Mouse (Mus musculus): ENCODE measurements around the gene Asic1. TPM values are rescaled to one million over a fixed set of nuclear protein-coding genes. Genes with fewer than 3 reads are reported as not detected.

Asic1 gene
- total and polyA plus RNA-seq, 3 experiments = 0.08 to 1.0 TPM; not detected in 1

- TF ChIP-seq TAL1 (IDR thresholded peaks at IDR 0.05; ENCODE audit: low read length) (no peak), RAD21 (IDR thresholded peaks at IDR 0.05; ENCODE audit: low read depth, low read length) (peak; percentile 43), MYB (IDR thresholded peaks at IDR 0.05; ENCODE audit: low read depth, low read length) (no peak), USF2 (IDR thresholded peaks at IDR 0.05; ENCODE audit: borderline replicate concordance in 1 of 2, insufficient read depth in 1 of 2, low read depth in 1 of 2, low read length in 2 of 2) (no peak), GATA1 (IDR thresholded peaks at IDR 0.05; ENCODE audit: low read depth, low read length) (no peak), TBP (IDR thresholded peaks at IDR 0.05; ENCODE audit: low read depth, low read length) (peak; percentile 67; the same call in 1 of the 2 replicates), POLR2AphosphoS2 (IDR thresholded peaks at IDR 0.05; ENCODE audit: low read length) (no peak), MAZ (IDR thresholded peaks at IDR 0.05; ENCODE audit: low read depth, low read length) (peak; percentile 59; the same call in 1 of the 2 replicates), ZNF384 (IDR thresholded peaks at IDR 0.05; ENCODE audit: low read depth, low read length) (no peak), CTCF (IDR thresholded peaks at IDR 0.05 in 2 of 3, conservative IDR thresholded peaks at IDR 0.05 in 1 of 3; ENCODE audit: control insufficient read depth in 1 of 3, insufficient read depth in 1 of 3, low read depth in 2 of 3, low read length in 3 of 3, poor library complexity in 1 of 3, severe bottlenecking in 1 of 3) (peak; percentile 69 to 76 (median 76)), MXI1 (IDR thresholded peaks at IDR 0.05; ENCODE audit: low read depth, low read length) (peak; percentile 48), CHD1 (IDR thresholded peaks at IDR 0.05; ENCODE audit: low read depth, low read length) (no peak), ETS1 (IDR thresholded peaks at IDR 0.05; ENCODE audit: low read depth, low read length) (peak; percentile 61; the same call in 1 of the 2 replicates), MAFK (IDR thresholded peaks at IDR 0.05; ENCODE audit: borderline replicate concordance, low read depth, low read length) (no peak)
Observed at GRCm38 (mm10) chr15:99724292-99725021, 54.3 kb downstream of the Asic1 start (continued).

GRCm38 (mm10) chr15:99725341-99726155, 55.4 kb downstream of the Asic1 start, which contains the start of gene Cox14:
Cox14 (plus strand) TSS chr15:99725618.
- Histone ChIP-seq H3K4me3 (ENCODE audit: control insufficient read depth in 1 of 2, insufficient read depth in 1 of 2, low read depth in 2 of 2, low read length in 2 of 2) (peak within 1 kb of the TSS; percentile 87 to 92), H3K9me3 (replicated peaks; ENCODE audit: insufficient read depth, low read length) (no peaks in the 10 kb centered on the region), H3K36me3 (ENCODE audit: control insufficient read depth in 1 of 2, insufficient read depth in 2 of 2, low read length in 2 of 2) (peaks cover 4 to 10% of the 10 kb centered on the region in 2 experiments; a peak in 3 of 4 replicates), H3K79me2 (ENCODE audit: control insufficient read depth, insufficient read depth, low read length, poor library complexity) (peaks cover 13% of the 10 kb centered on the region), H3K27me3 (ENCODE audit: control insufficient read depth in 1 of 2, insufficient read depth in 2 of 2, low read length in 2 of 2) (no peaks in the 10 kb centered on the region), H3K27ac (ENCODE audit: control insufficient read depth, low read depth, low read length) (peak within 1 kb of the TSS; percentile 70), H3K9ac (ENCODE audit: control insufficient read depth, low read depth, low read length, poor library complexity, severe bottlenecking) (peak within 1 kb of the TSS; percentile 84), H3K4me1 (ENCODE audit: control insufficient read depth in 1 of 2, insufficient read depth in 2 of 2, low read length in 2 of 2) (peaks cover 0 to 13% of the 10 kb centered on the region in 2 experiments; a peak in 2 of 4 replicates)
- DNase-seq (ENCODE audit: low read depth, low spot score) = peak; percentile 100
- TF ChIP-seq TBP (IDR thresholded peaks at IDR 0.05; ENCODE audit: low read depth, low read length) (peak; percentile 85), SMC3 (IDR thresholded peaks at IDR 0.05; ENCODE audit: low read depth, low read length) (peak; percentile 38), USF1 (IDR thresholded peaks at IDR 0.05; ENCODE audit: low read depth, low read length) (no peak), ZNF384 (IDR thresholded peaks at IDR 0.05; ENCODE audit: low read depth, low read length) (no peak; the same call in 1 of the 2 replicates), KAT2A (conservative IDR thresholded peaks at IDR 0.05; ENCODE audit: low read depth, low read length) (peak; percentile 88), MXI1 (IDR thresholded peaks at IDR 0.05; ENCODE audit: low read depth, low read length) (peak; percentile 91), USF2 (IDR thresholded peaks at IDR 0.05; ENCODE audit: borderline replicate concordance in 1 of 2, insufficient read depth in 1 of 2, low read depth in 1 of 2, low read length in 2 of 2) (no peak), E2F4 (IDR thresholded peaks at IDR 0.05; ENCODE audit: borderline replicate concordance, low read depth, low read length) (no peak), CTCF (IDR thresholded peaks at IDR 0.05 in 2 of 3, conservative IDR thresholded peaks at IDR 0.05 in 1 of 3; ENCODE audit: control insufficient read depth in 1 of 3, insufficient read depth in 1 of 3, low read depth in 2 of 3, low read length in 3 of 3, poor library complexity in 1 of 3, severe bottlenecking in 1 of 3) (peak in 2 of 3 experiments; percentile 98 to 100), RCOR1 (IDR thresholded peaks at IDR 0.05; ENCODE audit: low read depth, low read length) (no peak), NELFE (IDR thresholded peaks at IDR 0.05; ENCODE audit: low read depth, low read length) (peak; percentile 92), BHLHE40 (IDR thresholded peaks at IDR 0.05; ENCODE audit: borderline replicate concordance, low read depth, low read length) (peak; percentile 56; the same call in 1 of the 2 replicates), NRF1 (IDR thresholded peaks at IDR 0.05; ENCODE audit: insufficient read depth, low read depth, low read length, poor library complexity, severe bottlenecking) (peak; percentile 93), MAFK (IDR thresholded peaks at IDR 0.05; ENCODE audit: borderline replicate concordance, low read depth, low read length) (no peak), TCF12 (IDR thresholded peaks at IDR 0.05; ENCODE audit: low read depth, low read length) (peak; percentile 64), MYB (IDR thresholded peaks at IDR 0.05; ENCODE audit: low read depth, low read length) (no peak), HCFC1 (IDR thresholded peaks at IDR 0.05; ENCODE audit: low read depth, low read length) (peak; percentile 99), MEF2A (IDR thresholded peaks at IDR 0.05; ENCODE audit: extremely low read depth, insufficient replicate concordance, low read depth, low read length, poor library complexity, severe bottlenecking) (0 out of 2 replicates have a peak, but pooled peaks have one; percentile 14), MAX (IDR thresholded peaks at IDR 0.05; ENCODE audit: low read length) (peak; percentile 86), RAD21 (IDR thresholded peaks at IDR 0.05; ENCODE audit: low read depth, low read length) (peak; percentile 12; the same call in 1 of the 2 replicates), GABPA (IDR thresholded peaks at IDR 0.05; ENCODE audit: low read depth, low read length) (no peak), CHD2 (IDR thresholded peaks at IDR 0.05; ENCODE audit: low read length) (peak; percentile 97), ZMIZ1 (IDR thresholded peaks at IDR 0.05; ENCODE audit: low read depth, low read length) (peak; percentile 90)

All from MEL (cell line).